ENCODE assay signal across 13 mouse cellular contexts in the genomic region with DNA sequence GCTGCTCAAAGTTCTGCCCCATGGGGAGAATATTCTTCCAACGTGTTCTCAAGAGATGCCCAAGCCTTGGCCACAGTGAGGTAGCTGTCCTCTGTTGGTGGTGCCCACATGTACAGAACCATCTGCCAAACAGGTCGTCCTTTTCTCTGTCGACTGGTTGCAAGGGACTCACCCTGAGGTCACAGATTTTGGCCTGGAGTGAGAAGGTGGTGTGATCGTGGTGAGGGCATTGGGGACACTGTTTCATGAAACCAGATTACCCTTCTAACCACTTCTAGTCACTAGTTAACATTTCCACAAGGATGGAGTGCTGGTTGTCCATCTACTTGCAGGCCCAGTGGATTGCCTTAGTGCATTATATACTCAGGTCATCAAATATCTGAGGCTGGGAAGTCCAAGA. TPM values are rescaled to one million over a fixed set of nuclear protein-coding genes. Genes with fewer than 3 reads are reported as not detected.
"Had no signal": no experiment of that assay in that cellular context is flagged by ENCODE, and none has a peak within 500 bp of the region (broad histone marks: within the 10 kb centered on the region; RNA-seq: fewer than 3 reads in every experiment).

No protein-coding gene starts in this region.

- DNase-seq: liver; lung, adult 2 months; lung, postnatal 36 days; right cerebral cortex, postnatal 14 days; thymus, adult 2 months; thymus, postnatal 36 days had no signal

- H3K4me3 ChIP-seq: intestine, embryonic 15.5 days; layer of hippocampus, adult 2 months; limb, embryonic 12.5 days; liver, embryonic 15.5 days; midbrain, embryonic 13.5 days had no signal

- H3K9me3 ChIP-seq: intestine, embryonic 15.5 days; limb, embryonic 12.5 days; liver, embryonic 15.5 days; midbrain, embryonic 13.5 days had no signal

- H3K27me3 ChIP-seq: intestine, embryonic 15.5 days; limb, embryonic 12.5 days; liver, embryonic 15.5 days; midbrain, embryonic 13.5 days had no signal

- H3K4me2 ChIP-seq: intestine, embryonic 15.5 days; limb, embryonic 12.5 days; liver, embryonic 15.5 days; midbrain, embryonic 13.5 days had no signal

- ATAC-seq: intestine, embryonic 15.5 days; lung, postnatal 0 days; midbrain, embryonic 13.5 days had no signal

- H3K4me1 ChIP-seq: intestine, embryonic 15.5 days; limb, embryonic 12.5 days; liver, embryonic 15.5 days; midbrain, embryonic 13.5 days had no signal

- H3K9ac ChIP-seq: intestine, embryonic 15.5 days; limb, embryonic 12.5 days; liver, embryonic 15.5 days; midbrain, embryonic 13.5 days had no signal

- H3K36me3 ChIP-seq: intestine, embryonic 15.5 days; limb, embryonic 12.5 days; liver, embryonic 15.5 days; midbrain, embryonic 13.5 days had no signal

- H3K27ac ChIP-seq: intestine, embryonic 15.5 days; layer of hippocampus, adult 2 months; limb, embryonic 12.5 days; liver, embryonic 15.5 days; midbrain, embryonic 13.5 days; stomach, postnatal 0 days had no signal

RNA-seq across cellular contexts. Expression of gene Gimap4, which starts 35.6 kb away (rescaled TPM):
- total RNA-seq: layer of hippocampus, adult 2 months had no signal
